Mouse (Mus musculus) forebrain, embryonic 10.5 days (tissue): ENCODE measurements around the gene Havcr1. TPM values are rescaled to one million over a fixed set of nuclear protein-coding genes. Genes with fewer than 3 reads are reported as not detected.
"Not testable (repeated sequence)": the region's sequence is repeated elsewhere in the genome, so short reads cannot be mapped to it uniquely, and the experiment has no call there.

ENCODE experiments used
- DNase-seq: peaks from one replicate; pipeline ENCODE4 v3.0.0-alpha.2; 2017; ENCODE audit warnings: low spot score; ENCODE audit errors: extremely low spot score
- H3K27ac ChIP-seq: fragments of 300-500 bp; sonication (generic); 2 replicates; pipeline ENCODE4 v1.5.1; 2016; ENCODE audit warnings: mild to moderate bottlenecking
- H3K27me3 ChIP-seq: fragments of 300-500 bp; sonication (generic); 2 replicates; pipeline ENCODE4 v1.6.1; 2016; ENCODE audit warnings: mild to moderate bottlenecking; ENCODE audit not compliant: poor library complexity, severe bottlenecking
- H3K36me3 ChIP-seq: fragments of 300-500 bp; sonication (generic); replicated peaks from 2 replicates; pipeline ENCODE4 v1.6.1; 2016; ENCODE audit warnings: mild to moderate bottlenecking, moderate library complexity
- H3K4me1 ChIP-seq: fragments of 300-500 bp; sonication (generic); 2 replicates; pipeline ENCODE4 v1.6.1; 2016
- H3K4me3 ChIP-seq: fragments of 300-500 bp; sonication (generic); 2 replicates; pipeline ENCODE4 v1.5.1; 2016; ENCODE audit warnings: mild to moderate bottlenecking, moderate library complexity
- H3K9me3 ChIP-seq: fragments of 300-500 bp; sonication (generic); 2 replicates; pipeline ENCODE4 v1.6.1; 2016; ENCODE audit warnings: mild to moderate bottlenecking, moderate library complexity
- WGBS: fragments of 180-500 bp; shearing (Covaris S2); methylation state at CpG from one replicate; pipeline ENCODE4 v1.1.7; 2016; 5-methylcytosine and 5-hydroxymethylcytosine counted together
- polyA plus RNA-seq: library from polyadenylated mRNA; unstranded; fragments of >200 nt; fragmentation: Nextera tagmentation; extraction: Ambion mirVana; gene quantifications from 2 replicates; pipeline ENCODE4 v1.2.1, GENCODE M21; 2016

The Havcr1 gene
- polyA plus RNA-seq, 1 experiment from 2014 or later, result not detected

DNA sequence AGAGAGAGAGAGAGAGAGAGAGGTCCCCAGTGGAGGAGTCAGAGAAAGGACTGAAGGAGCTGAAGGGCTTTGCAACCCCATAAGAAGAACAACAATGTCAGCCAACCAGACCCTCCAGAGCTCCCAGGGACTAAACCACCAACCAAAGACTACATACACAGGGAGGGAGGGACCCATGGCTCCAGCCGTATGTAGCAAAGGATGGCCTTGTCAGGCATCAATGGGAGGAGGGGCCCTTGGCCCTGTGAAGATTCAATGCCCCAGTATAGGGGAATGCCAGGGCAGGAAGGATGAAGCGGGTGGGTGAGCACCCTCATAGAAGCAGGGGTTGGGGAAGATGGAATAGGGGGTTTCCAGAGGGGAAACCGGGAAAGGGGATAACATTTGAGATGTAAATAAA lies 6.8 kb downstream of the Havcr1 start:
- no peak for DNase-seq
- 83% methylated on average over 3 of the region's 3 CpGs for WGBS
- no peak overlapping the region for H3K27ac ChIP-seq

GRCm38 (mm10) chr11:46747996-46748395 lies 13.1 kb downstream of the Havcr1 start:
- Histone ChIP-seq H3K27me3 (peaks cover 4% of the 10 kb centered on the region; the same call in 1 of the 2 replicates), H3K4me1 (no peaks in the 10 kb centered on the region), H3K27ac (no peak overlapping the region), H3K9me3 (no peaks in the 10 kb centered on the region), H3K4me3 (no peak overlapping the region), H3K36me3 (no peaks in the 10 kb centered on the region)
- WGBS, result 68% methylated on average over 2 of the region's 2 CpGs
- no peak for DNase-seq

More for the DNA sequence above, 6.8 kb downstream of the Havcr1 start:
- Histone ChIP-seq H3K27me3 (no peaks in the 10 kb centered on the region), H3K4me3 (no peak overlapping the region), H3K4me1 (no peaks in the 10 kb centered on the region), H3K36me3 (no peaks in the 10 kb centered on the region), H3K9me3 (no peaks in the 10 kb centered on the region)

GRCm38 (mm10) chr11:46753662-46754061 lies 18.8 kb downstream of the Havcr1 start:
- no peak overlapping the region for H3K27ac ChIP-seq
- H3K27me3 ChIP-seq, result peaks cover 25% of the 10 kb centered on the region
- no peak for DNase-seq
- H3K4me1 ChIP-seq, result peaks cover 6% of the 10 kb centered on the region
- H3K9me3 ChIP-seq, result no peaks in the 10 kb centered on the region
- 87% methylated on average over 2 of the region's 2 CpGs for WGBS
- no peak overlapping the region for H3K4me3 ChIP-seq
- no peaks in the 10 kb centered on the region for H3K36me3 ChIP-seq

DNA sequence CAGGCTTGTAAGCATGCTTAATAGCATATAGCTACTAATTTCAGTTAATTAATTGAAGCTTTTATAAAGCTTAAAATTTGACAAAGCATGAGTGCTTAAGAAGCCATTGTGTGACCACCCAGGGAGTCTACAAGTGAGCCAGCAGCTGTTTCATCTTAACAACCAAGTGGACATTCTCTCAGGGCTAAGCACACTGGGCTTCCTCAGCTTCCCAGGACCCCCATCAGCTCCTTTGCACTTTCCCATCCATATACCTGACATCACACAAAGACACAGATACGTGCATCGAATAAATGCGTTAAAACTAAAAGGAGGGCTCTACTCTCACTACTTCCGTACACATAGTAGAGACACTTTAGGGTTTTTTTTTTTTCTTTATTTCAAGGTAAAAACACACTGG lies 19.8 kb downstream of the Havcr1 start:
- Histone ChIP-seq H3K27me3 (peaks cover 25% of the 10 kb centered on the region), H3K4me3 (no peak overlapping the region), H3K9me3 (no peaks in the 10 kb centered on the region), H3K4me1 (peaks cover 6% of the 10 kb centered on the region), H3K27ac (no peak overlapping the region), H3K36me3 (no peaks in the 10 kb centered on the region)
- WGBS, result 47% methylated on average over 4 of the region's 4 CpGs
- DNase-seq, result no peak

DNA sequence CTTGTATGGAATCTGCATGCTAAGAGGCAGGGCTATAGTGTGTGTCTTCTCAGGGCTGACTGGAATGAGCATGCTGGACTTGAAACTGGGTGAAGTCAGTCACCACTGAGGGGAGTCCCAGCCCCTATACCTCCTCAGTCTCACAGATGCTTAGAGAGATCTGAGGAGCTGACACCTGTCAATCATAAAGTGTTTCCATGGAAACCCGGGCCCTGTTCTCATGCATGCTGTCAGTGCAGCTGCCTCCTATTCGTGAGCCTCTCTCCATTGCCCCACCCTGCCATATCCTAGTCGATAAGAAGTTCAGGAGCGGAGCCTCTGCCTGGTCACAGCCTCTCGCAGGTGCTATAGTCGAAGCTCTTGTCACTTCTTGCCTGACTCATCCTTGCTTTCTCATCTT lies 20.8 kb downstream of the Havcr1 start:
- DNase-seq, H3K36me3 ChIP-seq, H3K4me3 ChIP-seq, H3K4me1 ChIP-seq, H3K27ac ChIP-seq, H3K9me3 ChIP-seq: not testable (repeated sequence)
- peaks cover 25% of the 10 kb centered on the region for H3K27me3 ChIP-seq
- WGBS, result 92% methylated on average over 6 of the region's 6 CpGs

GRCm38 (mm10) chr11:46776879-46777278 lies 42.0 kb downstream of the Havcr1 start:
- Histone ChIP-seq H3K4me1 (no peaks in the 10 kb centered on the region), H3K9me3 (no peaks in the 10 kb centered on the region), H3K27me3 (no peaks in the 10 kb centered on the region), H3K36me3 (no peaks in the 10 kb centered on the region), H3K27ac (no peak overlapping the region), H3K4me3 (no peak overlapping the region)
- DNase-seq, result no peak
- whole genome bisulfite sequencing, result 84% methylated on average over 3 of the region's 3 CpGs

DNA sequence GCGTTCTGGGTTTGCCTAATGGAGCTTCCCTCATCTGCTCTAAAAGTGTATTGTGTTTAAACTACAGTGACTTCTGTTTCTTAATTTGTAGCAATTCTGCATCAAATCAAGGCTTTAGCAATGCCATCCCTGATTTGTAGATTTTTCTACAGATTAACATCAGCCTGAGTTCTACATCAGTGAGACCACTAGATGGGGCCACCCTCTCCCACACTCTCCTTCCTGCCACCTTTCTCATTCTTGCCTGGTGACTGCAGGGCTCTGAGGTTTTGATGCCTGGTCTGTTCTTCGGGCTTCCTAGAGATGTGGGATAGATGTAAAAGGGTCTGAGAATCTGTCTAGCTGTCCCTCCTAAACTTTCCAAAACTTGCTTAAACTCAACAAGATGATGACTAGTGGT lies 44.9 kb downstream of the Havcr1 start:
- Histone ChIP-seq H3K4me1 (no peaks in the 10 kb centered on the region), H3K9me3 (no peaks in the 10 kb centered on the region), H3K36me3 (no peaks in the 10 kb centered on the region), H3K4me3 (no peak overlapping the region), H3K27ac (no peak overlapping the region), H3K27me3 (no peaks in the 10 kb centered on the region)
- WGBS, result 89% methylated on average over 2 of the region's 2 CpGs
- DNase-seq, result no peak

DNA sequence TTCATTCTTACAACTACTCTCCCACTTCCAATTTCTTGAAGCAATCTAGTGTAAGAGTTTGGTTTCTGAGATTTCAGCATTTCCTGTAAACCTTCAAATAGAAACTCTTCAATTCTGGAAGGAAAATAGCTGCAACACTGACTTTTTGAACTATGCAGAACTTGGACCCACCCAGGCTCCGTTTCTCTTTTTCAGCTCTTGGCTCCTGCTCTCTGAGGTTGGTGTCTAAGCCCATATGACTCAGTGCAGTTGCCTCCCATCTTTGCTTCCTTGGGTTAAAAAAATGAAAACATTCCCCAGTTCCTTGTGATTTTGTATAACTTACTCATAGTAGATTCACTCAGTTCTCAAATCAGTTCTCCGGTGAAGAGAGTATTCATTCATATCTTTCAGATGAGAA lies 69.6 kb downstream of the Havcr1 start:
- 93% methylated on average over 2 of the region's 2 CpGs for WGBS
- H3K27me3 ChIP-seq, result no peaks in the 10 kb centered on the region
- no peaks in the 10 kb centered on the region; the same call in 1 of the 2 replicates for H3K9me3 ChIP-seq

GRCm38 (mm10) chr11:46810511-46810910 lies 75.6 kb downstream of the Havcr1 start, which contains the start of gene Timd4:
Gene Timd4 (plus strand): TSS chr11:46810800.
- Histone ChIP-seq H3K27me3 (no peaks in the 10 kb centered on the region), H3K9me3 (no peaks in the 10 kb centered on the region; the same call in 1 of the 2 replicates), H3K4me1 (no peaks in the 10 kb centered on the region), H3K27ac (no peak within 1 kb of the TSS), H3K36me3 (no peaks in the 10 kb centered on the region), H3K4me3 (no peak within 1 kb of the TSS)
- 92% methylated on average over 5 of the region's 5 CpGs for WGBS
- DNase-seq, result no peak

More for the DNA sequence above, 69.6 kb downstream of the Havcr1 start:
- Histone ChIP-seq H3K4me3 (no peak overlapping the region), H3K36me3 (no peaks in the 10 kb centered on the region), H3K4me1 (no peaks in the 10 kb centered on the region), H3K27ac (no peak overlapping the region)
- no peak for DNase-seq

DNA sequence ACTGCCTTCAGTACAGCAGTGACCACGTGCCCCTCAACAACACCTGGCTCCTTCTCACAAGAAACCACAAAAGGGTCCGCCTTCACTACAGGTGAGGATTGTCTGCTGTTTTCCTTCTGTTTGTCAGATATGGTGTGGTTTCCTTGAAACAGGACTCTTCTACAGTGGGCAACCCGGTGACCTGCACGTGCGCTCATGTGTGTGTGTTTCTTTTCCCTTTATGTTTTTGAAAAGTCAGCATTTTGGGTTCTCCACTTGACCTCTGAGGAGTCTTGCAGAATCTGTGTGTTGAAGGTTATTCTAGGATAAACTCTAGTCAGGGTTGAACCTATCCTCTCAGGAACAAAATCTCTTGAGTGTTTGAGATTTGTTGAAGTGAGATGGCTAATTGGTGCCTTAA lies 82.8 kb downstream of the Havcr1 start:
- H3K9me3 ChIP-seq, result no peaks in the 10 kb centered on the region
- no peaks in the 10 kb centered on the region for H3K27me3 ChIP-seq
- no peaks in the 10 kb centered on the region for H3K36me3 ChIP-seq
- DNase-seq, result no peak
- H3K27ac ChIP-seq, result no peak overlapping the region
- H3K4me1 ChIP-seq, result no peaks in the 10 kb centered on the region
- H3K4me3 ChIP-seq, result no peak overlapping the region
- 91% methylated on average over 5 of the region's 5 CpGs for WGBS

DNA sequence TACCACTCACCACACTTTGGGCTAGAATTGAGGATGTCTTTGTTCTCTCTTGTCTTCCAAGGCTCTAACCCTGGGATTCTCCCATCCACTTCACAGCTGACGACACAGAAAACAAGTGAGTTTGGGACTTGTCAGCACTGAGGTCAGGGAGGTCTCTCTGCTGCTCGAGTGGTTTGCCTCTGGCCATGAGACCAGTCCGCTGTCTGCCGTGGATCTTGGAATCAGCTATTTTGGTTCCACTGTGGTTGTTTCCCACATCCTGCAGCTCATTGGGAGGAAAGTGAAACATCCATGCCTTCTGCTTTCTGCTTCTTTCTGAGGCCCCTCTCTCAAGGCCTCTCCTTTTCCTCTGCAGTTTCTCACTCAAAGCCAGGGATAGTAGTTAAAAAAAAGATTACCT lies 85.0 kb downstream of the Havcr1 start:
- Histone ChIP-seq H3K36me3 (no peaks in the 10 kb centered on the region), H3K9me3 (no peaks in the 10 kb centered on the region), H3K27ac (no peak overlapping the region), H3K27me3 (no peaks in the 10 kb centered on the region), H3K4me1 (no peaks in the 10 kb centered on the region), H3K4me3 (no peak overlapping the region)
- WGBS, result 48% methylated on average over 4 of the region's 4 CpGs
- no peak for DNase-seq

Other genes starting within 250 kb of the Havcr1 start
- not detected in 2 replicates for gene Gm12169, start 210.9 kb upstream of the Havcr1 start, polyA plus RNA-seq
- not detected in 2 replicates for gene BC053393, start 163.5 kb upstream of the Havcr1 start, polyA plus RNA-seq
- not detected in 2 replicates for gene Dppa1, start 105.8 kb upstream of the Havcr1 start, polyA plus RNA-seq
- gene Timd2, start 28.0 kb upstream of the Havcr1 start, polyA plus RNA-seq, result 0.11 and 0.12 TPM in 2 replicates
- 0.14 and 0.22 TPM in 2 replicates for gene Timd4, start 75.7 kb downstream of the Havcr1 start, polyA plus RNA-seq